ENCODE assay signal across 13 mouse cellular contexts in the genomic region with DNA sequence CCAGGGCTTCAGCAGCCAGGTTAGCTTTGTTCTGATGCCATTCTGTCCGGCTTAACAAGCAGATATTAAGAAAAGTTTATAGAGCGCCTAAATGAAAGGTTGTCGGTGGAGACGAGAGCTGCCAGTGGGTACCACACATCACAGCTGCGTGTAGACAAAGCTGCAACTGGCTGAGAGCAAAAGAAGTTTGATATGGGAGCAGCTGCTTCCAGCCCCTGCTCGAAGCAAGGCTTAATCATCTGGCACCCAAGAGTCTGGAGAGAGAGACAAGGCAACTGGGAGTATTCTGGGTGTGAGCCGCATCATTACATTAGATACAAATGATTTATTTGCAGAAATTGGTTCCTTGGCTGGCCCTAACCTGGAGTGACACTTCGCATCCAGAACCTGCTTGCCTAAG.
"Had no signal": no experiment of that assay in that cellular context is flagged by ENCODE, and none has a peak within 500 bp of the region (broad histone marks: within the 10 kb centered on the region; RNA-seq: fewer than 3 reads in every experiment).

No protein-coding gene starts in this region.

- H3K4me3 ChIP-seq: limb, embryonic 12.5 days; midbrain, embryonic 12.5 days had no signal

- H3K27me3 ChIP-seq: limb, embryonic 12.5 days; midbrain, embryonic 12.5 days had no signal

- H3K27ac ChIP-seq: kidney, postnatal 0 days; limb, embryonic 12.5 days; liver, embryonic 14.5 days; midbrain, embryonic 12.5 days had no signal

- DNase-seq: kidney, postnatal 36 days; layer of hippocampus, adult 9-11 months; layer of hippocampus, postnatal 36 days; lung, adult 18-20 months; retina, postnatal 1 day; right cerebral cortex, postnatal 4 days; spleen, adult 18-20 months; thymus, adult 18-20 months; thymus, postnatal 14 days had no signal

- H3K4me1 ChIP-seq: limb, embryonic 12.5 days; midbrain, embryonic 12.5 days had no signal

- H3K4me2 ChIP-seq: limb, embryonic 12.5 days; midbrain, embryonic 12.5 days had no signal

- H3K9ac ChIP-seq: limb, embryonic 12.5 days; liver, embryonic 14.5 days; midbrain, embryonic 12.5 days had no signal

- H3K36me3 ChIP-seq: limb, embryonic 12.5 days; midbrain, embryonic 12.5 days had no signal

- H3K9me3 ChIP-seq: limb, embryonic 12.5 days; midbrain, embryonic 12.5 days had no signal
